Mouse (Mus musculus) cerebellum, postnatal 25 days (tissue): ENCODE measurements around the gene Anpep.
A peak's percentile ranks its signal among the peaks of the same experiment; 100 is the strongest.
"Not testable (repeated sequence)": the region's sequence is repeated elsewhere in the genome, so short reads cannot be mapped to it uniquely, and the experiment has no call there.

Source experiments
- DNase-seq, 2 experiments: peaks; one replicate each; pipeline ENCODE4 v3.0.0; 2021; ENCODE audit warnings: mixed read lengths in 2 of 2

Gene Anpep

GRCm38 (mm10) chr7:79810611-79811506, 50.0 kb downstream of the Anpep start, which contains the start of gene Mesp2:
TSS of gene Mesp2 (plus strand) at chr7:79810727.
- peak; percentile 46 to 74 for DNase-seq

- no peak for DNase-seq
These were observed 52.3 kb downstream of the Anpep start for GRCm38 (mm10) chr7:79808561-79808960.

GRCm38 (mm10) chr7:79803887-79804286, 57.0 kb downstream of the Anpep start:
- DNase-seq = no peak

GRCm38 (mm10) chr7:79802037-79802436, 58.8 kb downstream of the Anpep start:
- no peak for DNase-seq

- DNase-seq = no peak
These were observed 59.5 kb downstream of the Anpep start for GRCm38 (mm10) chr7:79801391-79801790.

GRCm38 (mm10) chr7:79800336-79800735, 60.5 kb downstream of the Anpep start:
- no peak for DNase-seq

- DNase-seq = no peak
These were observed 61.4 kb downstream of the Anpep start for GRCm38 (mm10) chr7:79799506-79799905.

- DNase-seq = peak; percentile 76 to 81
These were observed 61.8 kb downstream of the Anpep start for GRCm38 (mm10) chr7:79799048-79799447.

GRCm38 (mm10) chr7:79798606-79799005, 62.3 kb downstream of the Anpep start:
- DNase-seq = no peak

- no peak for DNase-seq
These were observed 67.2 kb downstream of the Anpep start, which contains the start of gene Mesp1 for GRCm38 (mm10) chr7:79793688-79794087. TSS of gene Mesp1 (minus strand) at chr7:79793788.

- peak; percentile 41 to 57 for DNase-seq
These were observed 68.0 kb downstream of the Anpep start for GRCm38 (mm10) chr7:79792635-79793421.

GRCm38 (mm10) chr7:79789812-79790211, 71.0 kb downstream of the Anpep start:
- not testable (repeated sequence) for DNase-seq

- peak; percentile 64 to 82 for DNase-seq
These were observed 74.6 kb downstream of the Anpep start for GRCm38 (mm10) chr7:79786295-79786694.

GRCm38 (mm10) chr7:79782516-79782855, 78.4 kb downstream of the Anpep start:
- DNase-seq = no peak

GRCm38 (mm10) chr7:79781826-79782515, 78.9 kb downstream of the Anpep start:
- no peak for DNase-seq

GRCm38 (mm10) chr7:79780647-79781626, 79.9 kb downstream of the Anpep start:
- DNase-seq = peak; percentile 73 to 83
